Mouse (Mus musculus): ENCODE measurements around the gene Eno4.
A peak's percentile ranks its signal among the peaks of the same experiment; 100 is the strongest.
"Not testable (repeated sequence)": the region's sequence is repeated elsewhere in the genome, so short reads cannot be mapped to it uniquely, and the experiment has no call there.

The Eno4 gene

GRCm38 (mm10) chr19:58942841-58943828 is at the start of gene Eno4, which contains the start of gene Hspa12a:
Gene Eno4, plus strand, starts transcription at chr19:58943425.
Gene Hspa12a, minus strand, starts transcription at chr19:58943654.
- DNase-seq, result peak; percentile 96

- no peak for DNase-seq
Observed at GRCm38 (mm10) chr19:58896216-58896615, 47.0 kb upstream of the Eno4 start.

- not testable (repeated sequence) for DNase-seq
Observed at GRCm38 (mm10) chr19:58900471-58900870, 42.8 kb upstream of the Eno4 start.

- no peak for DNase-seq
Observed at GRCm38 (mm10) chr19:58903079-58903898, 39.9 kb upstream of the Eno4 start.

- DNase-seq, result peak; percentile 69
Observed at GRCm38 (mm10) chr19:58903899-58904327, 39.3 kb upstream of the Eno4 start.

DNA sequence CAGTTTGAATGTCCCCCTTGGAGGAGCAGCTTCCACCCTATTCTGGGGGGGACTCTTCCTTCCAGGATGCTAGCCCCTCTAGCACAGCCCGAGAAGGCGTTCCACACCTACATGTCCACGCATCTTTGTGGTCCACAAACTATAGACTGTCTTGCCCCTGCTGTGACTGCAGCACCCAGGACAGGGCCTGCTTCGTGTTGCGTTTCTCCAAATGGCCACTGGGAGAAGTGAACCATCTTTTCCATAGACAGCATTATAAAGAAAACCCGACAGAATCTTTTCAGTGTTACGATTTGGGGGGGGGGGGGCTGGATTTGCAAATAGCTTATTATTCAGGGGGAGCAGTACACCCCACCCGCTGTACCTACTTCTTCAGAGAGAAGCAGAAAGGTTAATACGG is 36.5 kb upstream of the Eno4 start:
- no peak for DNase-seq

GRCm38 (mm10) chr19:58908018-58908417 is 35.2 kb upstream of the Eno4 start:
- DNase-seq, result no peak

DNA sequence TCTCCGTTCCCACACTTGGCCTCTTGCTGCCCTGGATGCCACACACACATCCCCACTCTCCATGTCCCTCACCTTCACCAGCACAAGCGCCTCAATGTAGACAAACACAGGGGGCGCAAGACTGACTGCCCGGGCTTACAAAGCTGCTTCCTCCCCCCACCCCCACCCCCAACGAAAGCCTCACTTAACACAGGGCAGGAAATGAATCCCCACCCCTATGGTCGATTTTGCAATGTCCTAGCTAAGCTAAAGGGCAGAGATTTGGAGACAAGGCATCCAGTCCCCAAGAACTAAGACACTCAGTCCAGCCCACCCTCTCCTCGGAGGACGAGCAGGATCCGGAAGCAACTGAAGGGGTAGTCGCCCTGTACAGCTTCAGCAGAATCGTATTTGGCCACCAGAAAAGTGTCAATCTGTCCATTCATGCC is 32.3 kb upstream of the Eno4 start:
- no peak for DNase-seq

DNA sequence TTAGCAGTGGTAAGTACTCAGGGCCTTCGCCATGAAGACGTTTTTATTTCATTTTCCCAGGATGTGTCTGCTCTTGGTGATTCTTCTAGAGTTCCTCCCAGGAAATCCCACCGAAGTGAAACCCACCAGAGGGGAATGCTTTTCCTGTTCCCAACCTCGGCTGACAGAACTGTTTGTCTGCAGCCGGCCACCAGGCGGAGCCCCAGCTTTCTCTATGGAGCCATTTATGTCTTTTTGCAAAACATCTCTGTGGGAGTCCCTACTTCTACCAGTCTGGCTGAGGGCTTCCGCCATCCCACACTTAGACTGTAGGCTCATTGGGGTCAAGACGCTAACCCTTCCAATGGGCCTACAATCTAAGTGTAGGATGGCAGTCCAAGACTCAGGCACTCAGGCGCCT is 31.8 kb upstream of the Eno4 start:
- DNase-seq, result peak; percentile 32

- no peak for DNase-seq
Observed at GRCm38 (mm10) chr19:58913301-58913700, 29.9 kb upstream of the Eno4 start.

DNA sequence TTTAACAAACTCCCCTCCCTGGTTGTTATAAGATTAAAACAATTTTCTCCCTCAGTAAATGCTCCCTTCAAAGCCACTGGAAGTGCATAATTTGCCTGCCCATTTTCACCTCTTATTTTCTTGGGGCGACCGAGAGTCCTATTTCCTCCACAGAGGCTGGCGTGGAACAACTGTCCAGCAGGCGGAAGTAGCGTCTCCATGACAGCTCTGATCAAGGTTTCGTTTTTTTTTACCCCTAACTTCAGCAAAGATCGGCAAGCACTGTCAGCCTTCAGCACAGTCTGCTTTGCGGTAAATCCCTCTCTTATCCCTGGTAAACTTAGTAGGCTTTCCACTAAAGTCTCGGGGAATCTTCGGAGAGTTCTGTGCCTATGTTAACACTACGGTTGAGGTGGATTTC is 24.6 kb upstream of the Eno4 start:
- DNase-seq, result no peak

DNA sequence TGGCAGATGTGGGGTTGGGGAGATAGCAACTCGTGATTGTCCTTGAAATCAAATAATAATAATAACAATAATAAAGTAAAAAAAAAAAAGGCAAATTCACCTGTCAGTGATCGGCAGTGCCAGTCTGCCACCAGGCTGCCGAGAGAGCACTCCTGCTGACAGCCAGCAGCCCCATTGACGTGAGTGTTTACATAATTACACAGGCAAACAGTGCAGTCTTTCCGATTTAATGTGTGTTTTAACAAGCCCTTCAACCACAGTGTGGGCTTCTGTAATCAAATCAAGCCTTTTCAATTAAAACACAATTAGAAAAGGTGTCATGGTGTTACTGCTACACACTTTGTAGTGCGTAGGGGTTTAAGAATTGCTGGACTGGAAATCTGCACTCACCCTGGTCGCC is 24.1 kb upstream of the Eno4 start:
- no peak for DNase-seq

DNA sequence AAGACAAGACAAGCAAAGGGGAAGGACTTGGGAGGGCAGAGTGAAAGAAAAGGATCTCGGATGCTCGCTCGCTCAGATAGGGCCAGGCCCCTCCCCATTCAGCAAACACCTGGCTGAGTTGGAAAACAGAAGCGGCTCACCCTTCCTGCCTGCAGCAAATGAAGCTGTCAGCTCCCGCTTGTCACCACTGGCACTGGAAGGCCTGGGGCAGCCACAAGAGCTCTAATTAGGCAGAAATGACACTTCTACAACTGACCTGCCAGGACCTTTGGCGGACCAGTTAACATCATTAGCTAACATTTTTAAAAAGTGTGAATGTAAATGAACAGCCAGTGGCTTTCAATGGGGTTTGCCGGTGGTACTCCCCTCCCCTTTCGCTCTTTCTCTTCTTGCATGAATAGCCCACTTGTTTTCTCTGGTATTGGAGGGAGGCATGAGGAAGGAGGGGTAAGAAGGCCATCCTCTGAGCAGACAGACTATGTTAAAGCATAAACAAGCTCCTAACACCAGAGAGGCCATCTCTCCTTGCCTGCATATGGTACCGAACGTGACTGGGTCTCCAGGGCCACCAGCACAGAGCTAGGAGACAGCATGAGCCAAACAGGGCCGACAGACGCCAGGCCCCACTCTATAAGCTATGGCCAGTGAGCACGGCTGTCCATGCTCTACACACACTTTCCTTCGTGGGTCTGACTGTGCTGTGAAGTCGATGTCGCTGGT is 12.0 kb upstream of the Eno4 start:
- no peak for DNase-seq

DNA sequence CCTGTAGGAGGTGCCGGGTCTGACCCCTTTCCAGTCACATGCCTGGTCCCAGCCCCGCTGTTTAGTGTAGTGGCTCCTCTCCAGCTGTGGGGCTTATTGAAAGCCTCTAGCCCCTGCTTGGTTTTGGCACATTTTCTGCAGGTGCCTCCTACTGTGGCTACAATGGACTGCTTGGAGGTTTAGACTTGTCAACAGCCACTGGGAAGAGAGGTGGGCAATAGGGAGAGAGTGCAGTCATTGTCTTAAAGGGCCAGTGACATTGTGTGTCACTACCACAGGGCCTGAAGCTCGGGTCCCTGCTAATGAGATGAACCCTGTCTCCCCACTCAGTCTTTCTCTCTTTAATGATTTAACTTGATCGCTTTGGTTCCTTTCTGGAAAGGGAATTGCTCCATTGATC is 10.2 kb upstream of the Eno4 start:
- no peak for DNase-seq

DNA sequence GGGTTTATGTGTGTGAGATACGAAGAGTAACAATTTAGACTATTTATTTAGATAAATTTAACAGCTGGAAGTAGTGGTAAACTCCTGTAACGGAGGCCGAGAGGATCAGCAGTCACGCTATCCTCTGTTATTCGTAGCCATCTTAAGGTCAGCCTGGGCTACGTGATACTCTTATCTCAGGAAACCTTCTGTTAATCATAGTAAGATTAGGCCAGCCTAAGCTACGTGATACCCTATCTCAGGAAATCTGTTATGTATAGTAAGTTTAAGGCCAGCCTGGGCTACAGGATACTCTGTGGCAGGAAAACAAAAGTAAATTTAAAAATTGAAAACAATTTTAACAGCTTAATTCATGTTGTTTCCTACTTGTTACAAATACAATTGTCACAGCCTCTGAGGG is 2.7 kb downstream of the Eno4 start:
- no peak for DNase-seq

DNA sequence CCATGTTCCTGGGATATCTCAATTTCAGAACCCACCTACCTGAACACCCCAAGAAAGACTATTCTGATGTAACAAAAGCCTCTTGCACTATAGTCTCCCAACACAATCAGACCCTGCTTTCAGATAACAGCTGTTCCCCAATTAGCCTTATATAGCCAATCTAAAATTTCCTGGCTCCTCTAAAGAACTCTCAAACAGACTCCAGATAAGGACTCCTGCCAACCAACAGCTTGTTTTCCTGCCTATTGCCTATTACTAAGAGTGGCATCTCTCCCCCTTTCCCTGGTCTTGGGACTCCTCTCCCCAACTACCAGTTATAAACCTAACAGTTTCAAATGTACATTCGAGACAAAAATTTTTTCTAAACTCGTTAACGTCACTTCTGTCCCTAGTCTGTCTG is 8.3 kb downstream of the Eno4 start:
- no peak for DNase-seq

DNA sequence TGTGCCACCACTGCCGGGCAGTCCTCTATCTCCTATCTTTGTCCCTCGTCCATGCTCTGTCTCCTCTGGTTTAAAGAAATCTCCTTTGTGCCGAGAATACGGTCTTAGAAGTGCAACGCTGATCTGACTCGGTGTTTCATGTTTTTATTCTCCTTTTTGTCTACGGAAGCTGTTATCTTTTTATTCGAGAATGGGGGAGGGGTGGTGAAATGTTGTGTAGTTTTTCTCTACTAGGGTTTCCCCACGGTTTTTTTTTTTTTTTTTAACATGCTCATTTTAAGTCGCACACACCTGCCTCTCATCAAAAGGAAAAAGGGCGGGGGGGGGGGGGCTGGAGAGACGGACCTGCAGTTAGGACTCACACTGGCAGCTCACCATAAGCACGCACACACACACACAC is 9.0 kb downstream of the Eno4 start:
- DNase-seq, result no peak

- DNase-seq, result no peak
Observed at GRCm38 (mm10) chr19:58954779-58955178, 11.6 kb downstream of the Eno4 start.

GRCm38 (mm10) chr19:58963011-58963410 is 19.8 kb downstream of the Eno4 start:
- no peak for DNase-seq

- no peak for DNase-seq
Observed at GRCm38 (mm10) chr19:58968731-58969506, 25.7 kb downstream of the Eno4 start.

- DNase-seq, result no peak
Observed at GRCm38 (mm10) chr19:58970826-58971225, 27.6 kb downstream of the Eno4 start.

GRCm38 (mm10) chr19:58974126-58974525 is 30.9 kb downstream of the Eno4 start:
- DNase-seq, result no peak
